Mouse (Mus musculus) hindbrain, embryonic 14.5 days (tissue): ENCODE data around the gene Mapk1. TPM values are rescaled to one million over a fixed set of nuclear protein-coding genes. Genes with fewer than 3 reads are reported as not detected.

ENCODE experiments used
- ATAC-seq: fragments of 200-750 bp; cut with Nextera tagmentation; 2 replicates; pipeline ENCODE4 v1.8.0; 2017; ENCODE audit warnings: moderate number of reproducible peaks, mild to moderate bottlenecking, moderate TSS enrichment, moderate library complexity; ENCODE audit not compliant: low FRiP score
- DNase-seq: peaks from one replicate; pipeline ENCODE4 v3.0.0-alpha.2; 2015; ENCODE audit warnings: low spot score
- H3K27ac ChIP-seq: fragments of 300-500 bp; sonication (generic); 2 replicates; pipeline ENCODE4 v1.5.1; 2014; ENCODE audit warnings: mild to moderate bottlenecking, moderate library complexity
- H3K27me3 ChIP-seq: fragments of 300-500 bp; sonication (generic); 2 replicates; pipeline ENCODE4 v1.6.1; 2014; ENCODE audit warnings: mild to moderate bottlenecking, low read length, mixed read lengths; ENCODE audit not compliant: control insufficient read depth, insufficient read depth
- H3K36me3 ChIP-seq: fragments of 300-500 bp; sonication (generic); replicated peaks from 2 replicates; pipeline ENCODE4 v1.6.1; 2014; ENCODE audit not compliant: control insufficient read depth, insufficient read depth
- H3K4me1 ChIP-seq: fragments of 300-500 bp; sonication (generic); replicated peaks from 2 replicates; pipeline ENCODE4 v1.6.1; 2014; ENCODE audit warnings: antibody characterized with exemption, low read length, mixed read lengths; ENCODE audit not compliant: control insufficient read depth, insufficient read depth
- H3K4me2 ChIP-seq: fragments of 300-500 bp; sonication (generic); replicated peaks from 2 replicates; pipeline ENCODE4 v1.6.1; 2014; ENCODE audit warnings: mild to moderate bottlenecking, moderate library complexity
- H3K4me3 ChIP-seq: fragments of 300-500 bp; sonication (generic); replicated peaks from 2 replicates; pipeline ENCODE4 v1.5.1; 2014; ENCODE audit warnings: mild to moderate bottlenecking, low read length
- H3K9ac ChIP-seq: fragments of 300-500 bp; sonication (generic); 2 replicates; pipeline ENCODE4 v1.6.1; 2014
- H3K9me3 ChIP-seq: fragments of 300-500 bp; sonication (generic); 2 replicates; pipeline ENCODE4 v1.6.1; 2016; ENCODE audit warnings: low read length; ENCODE audit not compliant: control insufficient read depth
- WGBS: fragments of 180-500 bp; shearing (Covaris S2); extraction: QIAGEN DNeasy Blood & Tissue Kit; methylation state at CpG from one replicate; pipeline ENCODE4 v1.1.7; 2014; 5-methylcytosine and 5-hydroxymethylcytosine counted together
- polyA plus RNA-seq: library from polyadenylated mRNA; unstranded; fragments of >200 nt; fragmentation: Nextera tagmentation; extraction: Ambion mirVana; gene quantifications from 2 replicates; pipeline ENCODE4 v1.2.1, GENCODE M21; 2014

Gene Mapk1
- polyA plus RNA-seq, 1 experiment from 2014 or later: 223 TPM

GRCm38 (mm10) chr16:17010036-17010435, 26.9 kb downstream of the Mapk1 start:
- no peaks in the 10 kb centered on the region for H3K27me3 ChIP-seq
- H3K9ac ChIP-seq: no peak overlapping the region
- no peaks in the 10 kb centered on the region for H3K9me3 ChIP-seq
- ATAC-seq (no peak), DNase-seq (no peak)
- no peak overlapping the region for H3K4me3 ChIP-seq
- no peaks in the 10 kb centered on the region for H3K36me3 ChIP-seq
- no peaks in the 10 kb centered on the region for H3K4me1 ChIP-seq
- WGBS: 96% methylated on average over 7 of the region's 7 CpGs
- no peak overlapping the region for H3K27ac ChIP-seq
- H3K4me2 ChIP-seq: no peak overlapping the region

GRCm38 (mm10) chr16:17012583-17012982, 29.4 kb downstream of the Mapk1 start:
- peaks cover 11% of the 10 kb centered on the region for H3K36me3 ChIP-seq
- H3K4me1 ChIP-seq: no peaks in the 10 kb centered on the region
- H3K4me2 ChIP-seq: no peak overlapping the region
- H3K27ac ChIP-seq: no peak overlapping the region
- DNase-seq (no peak), ATAC-seq (no peak)
- no peaks in the 10 kb centered on the region for H3K27me3 ChIP-seq
- WGBS: 91% methylated on average over 1 of the region's 1 CpGs
- H3K9me3 ChIP-seq: no peaks in the 10 kb centered on the region
- H3K9ac ChIP-seq: no peak overlapping the region
- no peak overlapping the region for H3K4me3 ChIP-seq

- H3K27ac ChIP-seq: no peak overlapping the region
- H3K36me3 ChIP-seq: peaks cover 36% of the 10 kb centered on the region
- no peak overlapping the region for H3K9ac ChIP-seq
- no peak for ATAC-seq
- DNase-seq: no peak
- no peaks in the 10 kb centered on the region for H3K27me3 ChIP-seq
- 93% methylated on average over 4 of the region's 4 CpGs for WGBS
- H3K4me2 ChIP-seq: no peak overlapping the region
- H3K9me3 ChIP-seq: no peaks in the 10 kb centered on the region
- no peaks in the 10 kb centered on the region for H3K4me1 ChIP-seq
- H3K4me3 ChIP-seq: no peak overlapping the region
These were observed 32.1 kb downstream of the Mapk1 start for GRCm38 (mm10) chr16:17015111-17015852.

GRCm38 (mm10) chr16:17015853-17016230, 32.7 kb downstream of the Mapk1 start:
- Histone ChIP-seq H3K9ac (no peak overlapping the region), H3K4me1 (no peaks in the 10 kb centered on the region), H3K9me3 (no peaks in the 10 kb centered on the region), H3K27me3 (no peaks in the 10 kb centered on the region), H3K27ac (no peak overlapping the region), H3K4me3 (no peak overlapping the region), H3K36me3 (peaks cover 38% of the 10 kb centered on the region), H3K4me2 (no peak overlapping the region)
- 97% methylated on average over 3 of the region's 3 CpGs for WGBS
- ATAC-seq: no peak
- no peak for DNase-seq

GRCm38 (mm10) chr16:17018071-17018470, 34.9 kb downstream of the Mapk1 start:
- no peak for ATAC-seq
- Histone ChIP-seq H3K36me3 (peaks cover 46% of the 10 kb centered on the region), H3K4me3 (no peak overlapping the region), H3K9me3 (no peaks in the 10 kb centered on the region), H3K9ac (no peak overlapping the region), H3K4me1 (no peaks in the 10 kb centered on the region), H3K27me3 (no peaks in the 10 kb centered on the region), H3K4me2 (no peak overlapping the region), H3K27ac (no peak overlapping the region)
- WGBS: 78% methylated on average over 6 of the region's 6 CpGs
- no peak for DNase-seq

- no peak overlapping the region for H3K4me2 ChIP-seq
- no peaks in the 10 kb centered on the region for H3K27me3 ChIP-seq
- no peak overlapping the region for H3K9ac ChIP-seq
- WGBS: 85% methylated on average over 3 of the region's 3 CpGs
- ATAC-seq (no peak), DNase-seq (no peak)
- no peak overlapping the region for H3K27ac ChIP-seq
- no peaks in the 10 kb centered on the region for H3K9me3 ChIP-seq
- H3K36me3 ChIP-seq: peaks cover 66% of the 10 kb centered on the region
- H3K4me1 ChIP-seq: no peaks in the 10 kb centered on the region
- H3K4me3 ChIP-seq: no peak overlapping the region
These were observed 41.4 kb downstream of the Mapk1 start for GRCm38 (mm10) chr16:17024469-17025148.

- H3K4me3 ChIP-seq: no peak overlapping the region
- H3K4me1 ChIP-seq: no peaks in the 10 kb centered on the region
- no peaks in the 10 kb centered on the region for H3K9me3 ChIP-seq
- 57% methylated on average over 4 of the region's 4 CpGs for WGBS
- DNase-seq (no peak), ATAC-seq (no peak)
- H3K27me3 ChIP-seq: no peaks in the 10 kb centered on the region
- no peak overlapping the region for H3K9ac ChIP-seq
- H3K4me2 ChIP-seq: no peak overlapping the region
- no peak overlapping the region for H3K27ac ChIP-seq
- peaks cover 69% of the 10 kb centered on the region for H3K36me3 ChIP-seq
These were observed 47.0 kb downstream of the Mapk1 start for GRCm38 (mm10) chr16:17029971-17030695.

- DNase-seq: no peak
- Histone ChIP-seq H3K27me3 (no peaks in the 10 kb centered on the region), H3K36me3 (peaks cover 75% of the 10 kb centered on the region), H3K4me1 (no peaks in the 10 kb centered on the region), H3K9ac (no peak overlapping the region), H3K4me2 (no peak overlapping the region), H3K9me3 (no peaks in the 10 kb centered on the region), H3K27ac (no peak overlapping the region), H3K4me3 (no peak overlapping the region)
- WGBS: 97% methylated on average over 2 of the region's 2 CpGs
- ATAC-seq: no peak
These were observed 50.6 kb downstream of the Mapk1 start for GRCm38 (mm10) chr16:17033754-17034153.

GRCm38 (mm10) chr16:17040716-17041115, 57.5 kb downstream of the Mapk1 start:
- Histone ChIP-seq H3K36me3 (peaks cover 96% of the 10 kb centered on the region), H3K9ac (no peak overlapping the region), H3K4me1 (no peaks in the 10 kb centered on the region), H3K9me3 (no peaks in the 10 kb centered on the region), H3K4me2 (no peak overlapping the region), H3K27me3 (no peaks in the 10 kb centered on the region), H3K27ac (no peak overlapping the region), H3K4me3 (no peak overlapping the region)
- DNase-seq (no peak), ATAC-seq (no peak)
- 95% methylated on average over 3 of the region's 3 CpGs for WGBS
